Mouse (Mus musculus): ENCODE results near the gene Ccdc59.

DNA sequence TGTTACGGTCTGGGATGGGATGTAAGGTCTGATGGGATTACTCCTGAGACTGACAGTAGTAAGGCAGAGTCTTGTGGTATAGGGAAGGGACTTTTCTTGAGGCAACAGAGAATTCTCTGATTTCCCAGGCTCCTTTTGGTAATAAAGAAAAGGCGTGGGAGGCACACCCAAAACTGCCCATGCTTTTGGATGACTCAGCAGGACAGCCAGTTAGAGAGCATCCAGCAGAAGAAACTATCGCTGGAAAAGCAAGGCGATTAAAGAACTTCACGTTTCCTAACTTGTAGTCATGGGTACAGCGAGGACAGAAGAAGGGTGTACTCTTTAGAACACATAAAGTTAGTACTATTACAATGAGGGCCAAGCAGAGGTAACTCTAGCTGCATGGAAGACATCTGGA is 38.7 kb upstream of the Ccdc59 start:
- no peak for TF ChIP-seq HCFC1 (IDR thresholded peaks at IDR 0.05; ENCODE audit: borderline replicate concordance, insufficient read depth, low read length)
- TF ChIP-seq MAFK (IDR thresholded peaks at IDR 0.05; ENCODE audit: insufficient read depth, low read depth, low read length) = peak; percentile 61; the same call in 1 of the 2 replicates

Measured in ES-E14 (cell line).